Mouse (Mus musculus): ENCODE data around the gene Slc35g3. TPM values are rescaled to one million over a fixed set of nuclear protein-coding genes. Genes with fewer than 3 reads are reported as not detected.
A peak's percentile ranks its signal among the peaks of the same experiment; 100 is the strongest.
"Not testable (repeated sequence)": the region's sequence is repeated elsewhere in the genome, so short reads cannot be mapped to it uniquely, and the experiment has no call there.

Gene Slc35g3
- total RNA-seq, 1 experiment from 2014 or later: not detected

- peak; percentile 67 for DNase-seq
Observed at GRCm38 (mm10) chr11:69754701-69755100, 7.1 kb downstream of the Slc35g3 start.

GRCm38 (mm10) chr11:69754233-69754632, 7.5 kb downstream of the Slc35g3 start:
- no peak for DNase-seq

GRCm38 (mm10) chr11:69752686-69753085, 9.1 kb downstream of the Slc35g3 start:
- peak; percentile 31 for DNase-seq

GRCm38 (mm10) chr11:69751635-69752034, 10.1 kb downstream of the Slc35g3 start:
- DNase-seq: no peak

- not testable (repeated sequence) for DNase-seq
Observed at GRCm38 (mm10) chr11:69731408-69731807, 30.4 kb downstream of the Slc35g3 start.

- peak; percentile 80 for DNase-seq
Observed at GRCm38 (mm10) chr11:69729063-69729462, 32.7 kb downstream of the Slc35g3 start.

GRCm38 (mm10) chr11:69725951-69726350, 35.8 kb downstream of the Slc35g3 start:
- peak; percentile 40 for DNase-seq

- DNase-seq: no peak
Observed at GRCm38 (mm10) chr11:69723074-69723473, 38.7 kb downstream of the Slc35g3 start.

GRCm38 (mm10) chr11:69720852-69721251, 40.9 kb downstream of the Slc35g3 start:
- no peak for DNase-seq

- DNase-seq: no peak
Observed at GRCm38 (mm10) chr11:69719423-69719822, 42.3 kb downstream of the Slc35g3 start.

- DNase-seq: no peak
Observed at GRCm38 (mm10) chr11:69718661-69719060, 43.1 kb downstream of the Slc35g3 start.

GRCm38 (mm10) chr11:69716953-69717352, 44.8 kb downstream of the Slc35g3 start:
- DNase-seq: no peak

- DNase-seq: peak; percentile 70
Observed at GRCm38 (mm10) chr11:69715929-69716328, 45.8 kb downstream of the Slc35g3 start.

- peak; percentile 74 for DNase-seq
Observed at GRCm38 (mm10) chr11:69715482-69715881, 46.3 kb downstream of the Slc35g3 start.

- DNase-seq: no peak
Observed at GRCm38 (mm10) chr11:69714636-69715329, 47.0 kb downstream of the Slc35g3 start.

- DNase-seq: no peak
Observed at GRCm38 (mm10) chr11:69712954-69713672, 48.7 kb downstream of the Slc35g3 start.

GRCm38 (mm10) chr11:69711082-69711481, 50.7 kb downstream of the Slc35g3 start:
- no peak for DNase-seq

- DNase-seq: no peak
Observed at GRCm38 (mm10) chr11:69710470-69710869, 51.3 kb downstream of the Slc35g3 start.

Other genes with a start within 250 kb of the Slc35g3 start
- gene Dnah2, start 212.9 kb downstream of the Slc35g3 start, total RNA-seq (2021): 0.22 and 0.49 TPM in 2 replicates
- gene Efnb3, start 201.8 kb downstream of the Slc35g3 start, total RNA-seq (2021): 1.5 and 2.0 TPM in 2 replicates
- gene Wrap53, start 181.7 kb downstream of the Slc35g3 start, total RNA-seq (2021): 9.2 and 10.1 TPM in 2 replicates
- 66.4 and 78.4 TPM in 2 replicates for gene Trp53, start 181.6 kb downstream of the Slc35g3 start, total RNA-seq (2021)
- gene Atp1b2, start 156.0 kb downstream of the Slc35g3 start, total RNA-seq (2021): 37.4 and 39.7 TPM in 2 replicates
- gene Shbg, start 144.1 kb downstream of the Slc35g3 start, total RNA-seq (2021): not detected in 2 replicates
- 7.9 and 8.2 TPM in 2 replicates for gene Sat2, start 139.9 kb downstream of the Slc35g3 start, total RNA-seq (2021)
- 75.5 and 84.3 TPM in 2 replicates for gene Fxr2, start 129.0 kb downstream of the Slc35g3 start, total RNA-seq (2021)
- gene Sox15, start 106.7 kb downstream of the Slc35g3 start, total RNA-seq (2021): 0.45 TPM in 1 of 2 replicates, not detected in the other
- gene Mpdu1, start 99.3 kb downstream of the Slc35g3 start, total RNA-seq (2021): 96.2 and 101 TPM in 2 replicates
- gene Cd68, start 95.8 kb downstream of the Slc35g3 start, total RNA-seq (2021): 8.6 and 12.2 TPM in 2 replicates
- gene Eif4a1, start 89.5 kb downstream of the Slc35g3 start, total RNA-seq (2021): 642 and 752 TPM in 2 replicates
- 71.6 and 72.4 TPM in 2 replicates for gene Senp3, start 79.9 kb downstream of the Slc35g3 start, total RNA-seq (2021)
- gene Tnfsf13, start 76.2 kb downstream of the Slc35g3 start, total RNA-seq (2021): 2.7 and 4.0 TPM in 2 replicates
- 20.3 and 21.5 TPM in 2 replicates for gene Tnfsf12, start 66.1 kb downstream of the Slc35g3 start, total RNA-seq (2021)
- 3.9 and 4.6 TPM in 2 replicates for gene Tnfsfm13, start 65.9 kb downstream of the Slc35g3 start, total RNA-seq (2021)
- gene Polr2a, start 3.3 kb downstream of the Slc35g3 start, total RNA-seq (2021): 78.0 and 84.0 TPM in 2 replicates
- gene Zbtb4, start 3.9 kb upstream of the Slc35g3 start, total RNA-seq (2021): 39.9 and 42.4 TPM in 2 replicates
- gene Chrnb1, start 34.0 kb upstream of the Slc35g3 start, total RNA-seq (2021): 2.4 and 3.2 TPM in 2 replicates
- 3.5 and 3.8 TPM in 2 replicates for gene Fgf11, start 39.9 kb upstream of the Slc35g3 start, total RNA-seq (2021)
- 0.74 and 1.1 TPM in 2 replicates for gene Tmem102, start 43.7 kb upstream of the Slc35g3 start, total RNA-seq (2021)
- not detected in 2 replicates for gene Gm39566, start 53.3 kb upstream of the Slc35g3 start, total RNA-seq (2021)
- not detected in 2 replicates for gene Spem2, start 56.5 kb upstream of the Slc35g3 start, total RNA-seq (2021)
- 0.38 TPM in 1 of 2 replicates, not detected in the other for gene Spem1, start 60.2 kb upstream of the Slc35g3 start, total RNA-seq (2021)
- gene Nlgn2, start 75.8 kb upstream of the Slc35g3 start, total RNA-seq (2021): 17.6 and 20.6 TPM in 2 replicates
- 114 and 128 TPM in 2 replicates for gene Tmem256, start 76.5 kb upstream of the Slc35g3 start, total RNA-seq (2021)
- 50.5 and 51.3 TPM in 2 replicates for gene Plscr3, start 84.4 kb upstream of the Slc35g3 start, total RNA-seq (2021)
- gene Tnk1, start 96.8 kb upstream of the Slc35g3 start, total RNA-seq (2021): 0.30 TPM in 1 of 2 replicates, not detected in the other
- not detected in 2 replicates for gene Tmem95, start 116.0 kb upstream of the Slc35g3 start, total RNA-seq (2021)
- gene Kctd11, start 119.4 kb upstream of the Slc35g3 start, total RNA-seq (2021): 4.1 and 4.4 TPM in 2 replicates
- gene Acap1, start 133.6 kb upstream of the Slc35g3 start, total RNA-seq (2021): 2.1 and 14.4 TPM in 2 replicates
- 1.8 and 2.1 TPM in 2 replicates for gene 2810408A11Rik, start 139.0 kb upstream of the Slc35g3 start, total RNA-seq (2021)
- 45.9 and 48.8 TPM in 2 replicates for gene Neurl4, start 139.1 kb upstream of the Slc35g3 start, total RNA-seq (2021)
- 52.3 and 57.3 TPM in 2 replicates for gene Gps2, start 151.9 kb upstream of the Slc35g3 start, total RNA-seq (2021)
- 616 and 636 TPM in 2 replicates for gene Eif5a, start 160.0 kb upstream of the Slc35g3 start, total RNA-seq (2021)
- 27.3 and 39.6 TPM in 2 replicates for gene Ybx2, start 173.8 kb upstream of the Slc35g3 start, total RNA-seq (2021)
- 65.2 and 78.7 TPM in 2 replicates for gene Slc2a4, start 186.2 kb upstream of the Slc35g3 start, total RNA-seq (2021)
- 1.1 TPM in 1 of 2 replicates, not detected in the other for gene Cldn7, start 202.8 kb upstream of the Slc35g3 start, total RNA-seq (2021)
- gene Ctdnep1, start 219.2 kb upstream of the Slc35g3 start, total RNA-seq (2021): 128 and 129 TPM in 2 replicates
- gene Elp5, start 220.5 kb upstream of the Slc35g3 start, total RNA-seq (2021): 65.2 and 73.2 TPM in 2 replicates
- 344 and 351 TPM in 2 replicates for gene Gabarap, start 229.2 kb upstream of the Slc35g3 start, total RNA-seq (2021)
- 47.3 and 53.2 TPM in 2 replicates for gene Phf23, start 233.8 kb upstream of the Slc35g3 start, total RNA-seq (2021)
- gene Dvl2, start 238.6 kb upstream of the Slc35g3 start, total RNA-seq (2021): 16.0 and 23.1 TPM in 2 replicates